Mouse (Mus musculus) ES-E14 (cell line): ENCODE data around the gene Shoc2.

ENCODE experiments used
- HCFC1 ChIP-seq: IDR thresholded peaks from 2 replicates; pipeline ENCODE4 v1.6.1; 2012; ENCODE audit warnings: low read length, inconsistent platforms, borderline replicate concordance; ENCODE audit not compliant: insufficient read depth
- ZC3H11A ChIP-seq: IDR thresholded peaks from 2 replicates; pipeline ENCODE4 v1.6.1; 2012; ENCODE audit warnings: low read depth, mild to moderate bottlenecking, inconsistent platforms, low read length, borderline replicate concordance

GRCm38 (mm10) chr19:54044507-54045371, 100.6 kb downstream of the Shoc2 start:
- TF ChIP-seq ZC3H11A (peak; percentile 70; the same call in 1 of the 2 replicates), HCFC1 (no peak)
